Mouse (Mus musculus) lung, adult 2 months (tissue): Measurements from ENCODE around the gene Tmem29.

Experiments
- CTCF ChIP-seq: fragments of 200-500 bp; IDR thresholded peaks from 2 replicates; pipeline ENCODE4 v1.5.1; 2011; ENCODE audit warnings: mild to moderate bottlenecking, low read length, control low read depth; ENCODE audit not compliant: insufficient read depth
- POLR2A ChIP-seq: fragments of 200-500 bp; IDR thresholded peaks from 2 replicates; pipeline ENCODE4 v1.6.1; 2011; ENCODE audit warnings: low read depth, mild to moderate bottlenecking, control low read depth, low read length, borderline replicate concordance; ENCODE audit errors: extremely low read depth

DNA sequence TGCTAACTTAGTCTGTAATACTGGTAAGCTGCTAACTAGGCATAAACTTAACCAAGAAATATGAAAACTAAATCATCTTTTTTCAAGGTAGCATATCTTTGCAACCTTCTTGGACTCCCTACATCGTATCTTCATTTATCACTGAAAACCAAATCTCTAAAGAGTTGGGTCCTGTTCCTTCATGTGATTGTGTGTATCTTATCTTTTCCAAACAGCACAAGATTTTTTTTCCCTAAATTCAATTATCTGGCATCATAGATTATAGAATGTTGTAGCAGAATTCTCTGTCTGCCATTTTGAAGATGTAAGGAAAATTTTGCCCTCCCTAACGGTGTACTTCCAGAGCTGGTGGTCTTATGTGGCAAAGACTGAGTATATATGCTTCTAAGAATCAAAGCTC, 22.6 kb downstream of the Tmem29 start:
- TF ChIP-seq CTCF (no peak), POLR2A (no peak)
